Mouse (Mus musculus): ENCODE measurements at regions not wholly inside any gene's neighbourhood (a gene's known extent, or its start where the extent isn't known, plus 50 kb on each side); places are given as distances from the start of the nearest gene placed in this dataset.

GRCm38 (mm10) chr15:60111046-60111445, 94.6 kb upstream of the 4933412E24Rik start:
- ATAC-seq (ENCODE audit: low FRiP score, low read depth), result no peak
- WGBS, result 77% methylated on average over 4 of the region's 4 CpGs
- no peaks in the 10 kb centered on the region for H3K36me3 ChIP-seq (ENCODE audit: control insufficient read depth, insufficient read depth, low read length)

GRCm38 (mm10) chr15:60104126-60104525, 87.7 kb upstream of the 4933412E24Rik start:
- TF ChIP-seq POLR2A (IDR thresholded peaks at IDR 0.05; ENCODE audit: borderline replicate concordance, extremely low read depth, insufficient read depth, insufficient read length), result no peak
- DNase-seq (ENCODE audit: low spot score), result no peak

More at GRCm38 (mm10) chr15:60111046-60111445, 94.6 kb upstream of the 4933412E24Rik start:
- Histone ChIP-seq H3K9me3 (ENCODE audit: control insufficient read depth, low read length) (no peaks in the 10 kb centered on the region), H3K27ac (replicated peaks; ENCODE audit: low read depth, low read length) (no peak overlapping the region), H3K4me1 (ENCODE audit: control insufficient read depth, insufficient read depth, low read length) (no peaks in the 10 kb centered on the region), H3K27me3 (ENCODE audit: control insufficient read depth, insufficient read depth, low read length) (no peaks in the 10 kb centered on the region), H3K4me3 (replicated peaks; ENCODE audit: low read length) (no peak overlapping the region), H3K9ac (ENCODE audit: low read depth, low read length, severe bottlenecking) (no peak overlapping the region), H3K4me2 (replicated peaks; ENCODE audit: low read depth, low read length, severe bottlenecking) (no peak overlapping the region)
- no peak for TF ChIP-seq POLR2A (IDR thresholded peaks at IDR 0.05; ENCODE audit: borderline replicate concordance, extremely low read depth, insufficient read depth, insufficient read length)
- no peak for DNase-seq (ENCODE audit: low spot score)

GRCm38 (mm10) chr15:60101485-60102280, 85.3 kb upstream of the 4933412E24Rik start:
- no peak for TF ChIP-seq POLR2A (IDR thresholded peaks at IDR 0.05; ENCODE audit: borderline replicate concordance, extremely low read depth, insufficient read depth, insufficient read length)
- Histone ChIP-seq H3K9me3 (ENCODE audit: control insufficient read depth, low read length) (no peaks in the 10 kb centered on the region), H3K27me3 (ENCODE audit: control insufficient read depth, insufficient read depth, low read length) (no peaks in the 10 kb centered on the region), H3K4me1 (ENCODE audit: control insufficient read depth, insufficient read depth, low read length) (no peaks in the 10 kb centered on the region), H3K4me2 (replicated peaks; ENCODE audit: low read depth, low read length, severe bottlenecking) (no peak overlapping the region), H3K36me3 (ENCODE audit: control insufficient read depth, insufficient read depth, low read length) (no peaks in the 10 kb centered on the region), H3K9ac (ENCODE audit: low read depth, low read length, severe bottlenecking) (no peak overlapping the region), H3K27ac (replicated peaks; ENCODE audit: low read depth, low read length) (no peak overlapping the region), H3K4me3 (replicated peaks; ENCODE audit: low read length) (no peak overlapping the region)
- WGBS, result 84% methylated on average over 4 of the region's 4 CpGs
- no peak for DNase-seq (ENCODE audit: low spot score)
- ATAC-seq (ENCODE audit: low FRiP score, low read depth), result no peak

More at GRCm38 (mm10) chr15:60104126-60104525, 87.7 kb upstream of the 4933412E24Rik start:
- 66% methylated on average over 2 of the region's 2 CpGs for WGBS
- Histone ChIP-seq H3K9ac (ENCODE audit: low read depth, low read length, severe bottlenecking) (no peak overlapping the region), H3K36me3 (ENCODE audit: control insufficient read depth, insufficient read depth, low read length) (no peaks in the 10 kb centered on the region), H3K4me3 (replicated peaks; ENCODE audit: low read length) (no peak overlapping the region), H3K4me2 (replicated peaks; ENCODE audit: low read depth, low read length, severe bottlenecking) (no peak overlapping the region), H3K9me3 (ENCODE audit: control insufficient read depth, low read length) (no peaks in the 10 kb centered on the region), H3K27ac (replicated peaks; ENCODE audit: low read depth, low read length) (no peak overlapping the region), H3K27me3 (ENCODE audit: control insufficient read depth, insufficient read depth, low read length) (no peaks in the 10 kb centered on the region), H3K4me1 (ENCODE audit: control insufficient read depth, insufficient read depth, low read length) (no peaks in the 10 kb centered on the region)
- no peak for ATAC-seq (ENCODE audit: low FRiP score, low read depth)

DNA sequence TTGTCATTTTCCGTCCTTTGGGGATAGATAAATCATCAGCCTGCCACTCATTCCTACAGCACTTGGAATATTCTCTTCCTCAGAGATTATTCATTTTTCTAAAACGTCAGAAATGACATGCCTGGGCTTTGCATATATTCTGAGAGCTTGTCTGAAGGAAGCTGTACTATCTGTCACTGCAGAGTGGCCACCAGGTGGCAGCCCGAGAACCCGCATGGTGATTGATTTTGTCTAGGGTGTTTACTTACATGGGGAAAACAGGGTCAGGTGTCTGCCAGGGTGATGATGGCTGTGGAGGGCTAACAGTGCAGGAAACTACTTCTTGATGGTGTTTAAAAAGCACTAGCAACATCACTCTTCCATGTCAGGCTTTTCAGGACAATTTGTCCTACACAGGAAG, 80.7 kb upstream of the 4933412E24Rik start:
- Histone ChIP-seq H3K36me3 (ENCODE audit: control insufficient read depth, insufficient read depth, low read length) (no peaks in the 10 kb centered on the region), H3K27ac (replicated peaks; ENCODE audit: low read depth, low read length) (no peak overlapping the region), H3K4me1 (ENCODE audit: control insufficient read depth, insufficient read depth, low read length) (no peaks in the 10 kb centered on the region), H3K9ac (ENCODE audit: low read depth, low read length, severe bottlenecking) (no peak overlapping the region), H3K27me3 (ENCODE audit: control insufficient read depth, insufficient read depth, low read length) (no peaks in the 10 kb centered on the region), H3K4me3 (replicated peaks; ENCODE audit: low read length) (no peak overlapping the region), H3K4me2 (replicated peaks; ENCODE audit: low read depth, low read length, severe bottlenecking) (no peak overlapping the region), H3K9me3 (ENCODE audit: control insufficient read depth, low read length) (no peaks in the 10 kb centered on the region)
- TF ChIP-seq POLR2A (IDR thresholded peaks at IDR 0.05; ENCODE audit: borderline replicate concordance, extremely low read depth, insufficient read depth, insufficient read length), result no peak
- ATAC-seq (ENCODE audit: low FRiP score, low read depth) (no peak), DNase-seq (ENCODE audit: low spot score) (peak; percentile 65)
- 16% methylated on average over 4 of the region's 4 CpGs for WGBS

DNA sequence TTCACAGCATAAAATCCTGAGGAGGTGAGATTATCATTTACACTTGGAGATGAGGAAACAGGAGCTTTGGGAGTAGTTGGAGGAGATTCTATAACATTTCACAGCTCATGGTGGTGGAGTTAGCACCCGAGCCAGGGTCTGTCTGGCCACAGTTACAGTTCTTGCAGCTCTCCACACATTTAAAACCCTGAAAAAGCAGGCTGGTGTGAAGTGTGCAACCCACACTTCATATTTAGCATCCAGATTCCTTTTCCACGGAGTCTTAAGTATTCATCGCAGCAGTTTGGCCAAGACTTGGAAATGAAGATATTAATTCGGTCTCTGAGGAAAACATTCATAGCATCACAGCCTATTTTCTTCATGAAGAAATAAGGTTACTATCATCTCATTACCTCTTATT, 79.7 kb upstream of the 4933412E24Rik start:
- no peaks in the 10 kb centered on the region for H3K36me3 ChIP-seq (ENCODE audit: control insufficient read depth, insufficient read depth, low read length)
- no peak overlapping the region for H3K4me3 ChIP-seq (replicated peaks; ENCODE audit: low read length)
- TF ChIP-seq POLR2A (IDR thresholded peaks at IDR 0.05; ENCODE audit: borderline replicate concordance, extremely low read depth, insufficient read depth, insufficient read length), result no peak
- 88% methylated on average over 4 of the region's 4 CpGs for WGBS
- DNase-seq (ENCODE audit: low spot score), result no peak
- H3K27me3 ChIP-seq (ENCODE audit: control insufficient read depth, insufficient read depth, low read length), result no peaks in the 10 kb centered on the region
- no peak overlapping the region for H3K27ac ChIP-seq (replicated peaks; ENCODE audit: low read depth, low read length)
- H3K9me3 ChIP-seq (ENCODE audit: control insufficient read depth, low read length), result no peaks in the 10 kb centered on the region
- ATAC-seq (ENCODE audit: low FRiP score, low read depth), result no peak
- no peak overlapping the region for H3K4me2 ChIP-seq (replicated peaks; ENCODE audit: low read depth, low read length, severe bottlenecking)
- no peak overlapping the region for H3K9ac ChIP-seq (ENCODE audit: low read depth, low read length, severe bottlenecking)
- H3K4me1 ChIP-seq (ENCODE audit: control insufficient read depth, insufficient read depth, low read length), result no peaks in the 10 kb centered on the region
